Comparison of ENCODE assay signal across 10 mouse cellular contexts in genomic region chr16:91995459-91996190, GRCm38 (mm10).
DNase-seq lines count a peak whose midpoint lies in the region; ATAC-seq and TF ChIP-seq lines count a peak whose summit lies in the region.
"Had no signal": no experiment of that assay in that cellular context is flagged by ENCODE, and none has a peak within 500 bp of the region (broad histone marks: within the 10 kb centered on the region; RNA-seq: fewer than 3 reads in every experiment).

No protein-coding gene starts in this region.

- H3K4me2 ChIP-seq in heart, embryonic 12.5 days, result peak overlapping the region; percentile 66
- peak overlapping the region; percentile 58 for H3K4me2 ChIP-seq in heart, postnatal 0 days (ENCODE audit: low read depth, low read length)

- no peak for TF ChIP-seq EP300 in heart, postnatal 0 days (IDR thresholded peaks at IDR 0.05; ENCODE audit: low read depth)

- DNase-seq in heart, postnatal 25 days (ENCODE audit: low spot score), result no peak
- DNase-seq in cerebellum, adult 8-10 months, result peak; percentile 30
- peak; percentile 61 for DNase-seq in heart, postnatal 0 days (ENCODE audit: low spot score)
- DNase-seq in layer of hippocampus, adult 2 months (ENCODE audit: low spot score in 2 of 2), result peak; percentile 16 to 56
- peak; percentile 79 for DNase-seq in mesoderm, embryonic 11.5 days (ENCODE audit: low read depth, low spot score)
- no peak for DNase-seq in ovary, postnatal 14 days (ENCODE audit: low spot score)

- 0 out of 2 replicates have a peak, but pooled peaks cover 1% of the 10 kb centered on the region for H3K9me3 ChIP-seq in heart, embryonic 12.5 days (replicated peaks)
- no peaks in the 10 kb centered on the region for H3K9me3 ChIP-seq in heart, postnatal 0 days (replicated peaks; ENCODE audit: control insufficient read depth, low read length)
- H3K9me3 ChIP-seq: G1E had no signal

- peak; percentile 83 for ATAC-seq in heart, embryonic 12.5 days (ENCODE audit: insufficient number of reproducible peaks, low FRiP score)
- ATAC-seq in heart, postnatal 0 days (ENCODE audit: insufficient read depth, low read depth), result peak; percentile 63
- no peak for ATAC-seq in CD4-positive, CD25-positive, alpha-beta regulatory T cell, adult 4 months

- no peaks in the 10 kb centered on the region for H3K27me3 ChIP-seq in heart, embryonic 12.5 days (replicated peaks)
- no peaks in the 10 kb centered on the region for H3K27me3 ChIP-seq in heart, postnatal 0 days (ENCODE audit: control insufficient read depth, insufficient read depth, low read length)

- no peak for TF ChIP-seq CTCF in heart, postnatal 0 days (IDR thresholded peaks at IDR 0.05; ENCODE audit: low read depth)
- no peak for TF ChIP-seq CTCF in layer of hippocampus, adult 2 months (conservative IDR thresholded peaks at IDR 0.05)

- WGBS in heart, embryonic 12.5 days, result 4% methylated on average over 13 of the region's 13 CpGs
- WGBS in heart, postnatal 0 days, result 3% methylated on average over 13 of the region's 13 CpGs

- H3K9ac ChIP-seq in heart, embryonic 12.5 days, result no peak overlapping the region; the same call in 1 of the 2 replicates
- H3K9ac ChIP-seq in heart, postnatal 0 days (replicated peaks; ENCODE audit: low read depth, low read length), result no peak overlapping the region
- H3K9ac ChIP-seq: liver, embryonic 14.5 days had no signal

- H3K4me1 ChIP-seq in heart, embryonic 12.5 days (replicated peaks), result peaks cover 14% of the 10 kb centered on the region
- peaks cover 4% of the 10 kb centered on the region; the same call in 1 of the 2 replicates for H3K4me1 ChIP-seq in heart, postnatal 0 days (ENCODE audit: control insufficient read depth, insufficient read depth)

- H3K36me3 ChIP-seq in heart, embryonic 12.5 days, result no peaks in the 10 kb centered on the region
- H3K36me3 ChIP-seq in heart, postnatal 0 days (replicated peaks; ENCODE audit: control insufficient read depth, insufficient read depth, low read length), result no peaks in the 10 kb centered on the region
- H3K36me3 ChIP-seq: G1E had no signal

- intact Hi-C loops in heart, postnatal 25 days (cut with DNase I), result no loop called here

- H3K4me3 ChIP-seq in heart, embryonic 12.5 days, result peak overlapping the region; percentile 31
- H3K4me3 ChIP-seq in heart, postnatal 0 days (ENCODE audit: low read depth, low read length), result peak overlapping the region; percentile 5; the same call in 1 of the 2 replicates
- peak overlapping the region; percentile 44 for H3K4me3 ChIP-seq in layer of hippocampus, adult 2 months

- peak overlapping the region; percentile 46; the same call in 1 of the 2 replicates for H3K27ac ChIP-seq in heart, embryonic 12.5 days (ENCODE audit: poor library complexity, severe bottlenecking)
- no peak overlapping the region for H3K27ac ChIP-seq in heart, postnatal 0 days (ENCODE audit: low read depth)
- peak overlapping the region; percentile 78 for H3K27ac ChIP-seq in layer of hippocampus, adult 2 months
- H3K27ac ChIP-seq: liver, embryonic 14.5 days had no signal

Comparison
In these comparisons a context has a peak if more than half of its experiments do, and no peak if none do; other contexts are left out.
1. DNase-seq: peak in cerebellum, adult 8-10 months (single experiment), heart, postnatal 0 days (single experiment), layer of hippocampus, adult 2 months (2 of 2) and mesoderm, embryonic 11.5 days (single experiment); none in heart, postnatal 25 days (single experiment) and ovary, postnatal 14 days (single experiment).
2. Peak in every context shown above with its lines, with median percentiles within 50 percentile points of each other: H3K4me3 ChIP-seq.